Mouse (Mus musculus) thymus, adult 2 months (tissue): Measurements from ENCODE around the gene Borcs6.

ENCODE experiments used
- CTCF ChIP-seq: fragments of 200-500 bp; IDR thresholded peaks from 2 replicates; pipeline ENCODE4 v1.5.1; 2012; ENCODE audit warnings: mild to moderate bottlenecking, control low read depth, low read length, moderate library complexity, borderline replicate concordance; ENCODE audit not compliant: control insufficient read depth, poor library complexity, insufficient read depth; ENCODE audit errors: extremely low read depth
- POLR2A ChIP-seq: fragments of 200-500 bp; IDR thresholded peaks from 2 replicates; pipeline ENCODE4 v1.6.1; 2012; ENCODE audit warnings: mild to moderate bottlenecking, low read length, control low read depth, moderate library complexity; ENCODE audit not compliant: control insufficient read depth, poor library complexity, insufficient read depth; ENCODE audit errors: extremely low read depth

GRCm38 (mm10) chr11:69065394-69065925 is 5.9 kb downstream of the Borcs6 start:
- TF ChIP-seq CTCF (no peak), POLR2A (no peak)
